Mouse (Mus musculus) forebrain, embryonic 10.5 days (tissue): ENCODE results near the gene Ptpn3. TPM values are rescaled to one million over a fixed set of nuclear protein-coding genes. Genes with fewer than 3 reads are reported as not detected.

Experiments
- DNase-seq: peaks from one replicate; pipeline ENCODE4 v3.0.0-alpha.2; 2017; ENCODE audit warnings: low spot score; ENCODE audit errors: extremely low spot score
- H3K27ac ChIP-seq: fragments of 300-500 bp; sonication (generic); 2 replicates; pipeline ENCODE4 v1.5.1; 2016; ENCODE audit warnings: mild to moderate bottlenecking
- H3K27me3 ChIP-seq: fragments of 300-500 bp; sonication (generic); 2 replicates; pipeline ENCODE4 v1.6.1; 2016; ENCODE audit warnings: mild to moderate bottlenecking; ENCODE audit not compliant: poor library complexity, severe bottlenecking
- H3K36me3 ChIP-seq: fragments of 300-500 bp; sonication (generic); replicated peaks from 2 replicates; pipeline ENCODE4 v1.6.1; 2016; ENCODE audit warnings: mild to moderate bottlenecking, moderate library complexity
- H3K4me1 ChIP-seq: fragments of 300-500 bp; sonication (generic); 2 replicates; pipeline ENCODE4 v1.6.1; 2016
- H3K4me3 ChIP-seq: fragments of 300-500 bp; sonication (generic); 2 replicates; pipeline ENCODE4 v1.5.1; 2016; ENCODE audit warnings: mild to moderate bottlenecking, moderate library complexity
- H3K9me3 ChIP-seq: fragments of 300-500 bp; sonication (generic); 2 replicates; pipeline ENCODE4 v1.6.1; 2016; ENCODE audit warnings: mild to moderate bottlenecking, moderate library complexity
- WGBS: fragments of 180-500 bp; shearing (Covaris S2); methylation state at CpG from one replicate; pipeline ENCODE4 v1.1.7; 2016; 5-methylcytosine and 5-hydroxymethylcytosine counted together
- polyA plus RNA-seq: library from polyadenylated mRNA; unstranded; fragments of >200 nt; fragmentation: Nextera tagmentation; extraction: Ambion mirVana; gene quantifications from 2 replicates; pipeline ENCODE4 v1.2.1, GENCODE M21; 2016

The Ptpn3 gene
- polyA plus RNA-seq, 1 experiment from 2014 or later = 1.3 TPM

- H3K36me3 ChIP-seq = no peaks in the 10 kb centered on the region
- peak overlapping the region; percentile 67; the same call in 1 of the 2 replicates for H3K4me3 ChIP-seq
- H3K27me3 ChIP-seq = peaks cover 72% of the 10 kb centered on the region
- peaks cover 34% of the 10 kb centered on the region for H3K4me1 ChIP-seq
- H3K9me3 ChIP-seq = no peaks in the 10 kb centered on the region
- no peak overlapping the region for H3K27ac ChIP-seq
- whole genome bisulfite sequencing = 21% methylated on average over 15 of the region's 15 CpGs
- DNase-seq = no peak
Observed at GRCm38 (mm10) chr4:57140992-57141717, 160.5 kb downstream of the Ptpn3 start.

Other genes starting within 250 kb of the Ptpn3 start
- 0.37 and 0.38 TPM in 2 replicates for gene Epb41l4b, start 158.4 kb downstream of the Ptpn3 start, polyA plus RNA-seq
- 2.9 TPM in 2 replicates for gene Palm2, start 132.4 kb upstream of the Ptpn3 start, polyA plus RNA-seq